Mouse (Mus musculus): Measurements from ENCODE around the gene Pard6b. TPM values are rescaled to one million over a fixed set of nuclear protein-coding genes. Genes with fewer than 3 reads are reported as not detected.

Gene Pard6b
- polyA plus RNA-seq, 1 experiment: 55.0 TPM

GRCm38 (mm10) chr2:168130046-168130445 lies 49.2 kb downstream of the Pard6b start:
- no peaks in the 10 kb centered on the region for H3K9me3 ChIP-seq (replicated peaks; ENCODE audit: control insufficient read depth, insufficient read depth, low read length, poor library complexity, severe bottlenecking)
- TF ChIP-seq POLR2A (IDR thresholded peaks at IDR 0.05; ENCODE audit: insufficient read depth, low read length) (no peak), EP300 (IDR thresholded peaks at IDR 0.05; ENCODE audit: insufficient read depth, low read depth, low read length) (no peak), CTCF (IDR thresholded peaks at IDR 0.05; ENCODE audit: low read depth, low read length) (no peak)
- no peak overlapping the region for H3K9ac ChIP-seq (ENCODE audit: low read depth, poor library complexity, severe bottlenecking)
- H3K36me3 ChIP-seq (ENCODE audit: control insufficient read depth, insufficient read depth, low read length, poor library complexity, severe bottlenecking): no peaks in the 10 kb centered on the region
- H3K4me1 ChIP-seq (ENCODE audit: control insufficient read depth, insufficient read depth, low read length): peaks cover 5% of the 10 kb centered on the region
- no peak overlapping the region for H3K27ac ChIP-seq (ENCODE audit: insufficient read depth, low read length)
- H3K27me3 ChIP-seq (ENCODE audit: control insufficient read depth, insufficient read depth, low read length, poor library complexity, severe bottlenecking): no peaks in the 10 kb centered on the region
- H3K4me3 ChIP-seq (ENCODE audit: low read depth, low read length): no peak overlapping the region

DNA sequence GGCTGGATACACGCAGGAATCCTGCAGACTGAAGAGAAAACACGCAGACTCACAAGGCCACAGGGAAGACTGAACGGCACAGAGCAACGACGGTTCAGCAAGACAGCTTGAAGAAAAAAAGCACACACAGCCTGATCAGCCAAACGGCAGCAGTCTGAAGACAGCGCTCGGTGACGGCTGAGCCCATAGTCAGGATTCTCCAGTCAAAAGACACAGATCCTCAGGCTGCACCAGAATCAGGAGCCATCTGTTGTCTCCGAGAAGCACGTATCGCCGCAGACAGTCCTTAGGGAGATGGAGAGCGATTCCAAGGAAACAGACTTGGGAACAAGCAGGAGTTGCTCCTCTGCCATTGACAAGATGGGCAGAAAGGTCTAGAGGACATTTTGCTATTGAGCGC lies 56.4 kb downstream of the Pard6b start:
- Histone ChIP-seq H3K27me3 (ENCODE audit: control insufficient read depth, insufficient read depth, low read length, poor library complexity, severe bottlenecking) (no peaks in the 10 kb centered on the region), H3K4me3 (ENCODE audit: low read depth, low read length) (peak overlapping the region; percentile 50), H3K36me3 (ENCODE audit: control insufficient read depth, insufficient read depth, low read length, poor library complexity, severe bottlenecking) (no peaks in the 10 kb centered on the region)

DNA sequence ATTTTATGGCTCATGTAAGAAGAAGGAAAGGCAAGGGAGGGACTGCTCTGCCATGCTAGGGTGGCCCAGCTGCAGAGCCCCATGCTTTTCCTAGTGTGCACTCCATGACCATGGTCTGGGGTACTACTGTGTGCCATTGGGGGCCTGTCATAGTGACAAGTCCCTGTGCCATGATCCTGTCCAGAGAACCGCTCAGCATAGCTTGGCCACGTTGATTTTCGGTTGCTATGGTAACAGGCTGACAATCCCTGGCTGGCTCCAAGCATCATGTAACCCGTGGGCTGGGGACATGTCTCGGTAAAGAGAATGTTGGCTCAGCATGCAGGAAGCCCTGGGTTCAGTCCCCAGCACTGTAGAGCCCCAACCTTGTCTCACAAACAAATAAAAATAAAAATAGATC lies 63.0 kb downstream of the Pard6b start:
- Histone ChIP-seq H3K4me3 (ENCODE audit: low read depth, low read length) (no peak overlapping the region), H3K9ac (ENCODE audit: low read depth, poor library complexity, severe bottlenecking) (no peak overlapping the region), H3K27ac (ENCODE audit: insufficient read depth, low read length) (no peak overlapping the region), H3K27me3 (ENCODE audit: control insufficient read depth, insufficient read depth, low read length, poor library complexity, severe bottlenecking) (no peaks in the 10 kb centered on the region), H3K9me3 (replicated peaks; ENCODE audit: control insufficient read depth, insufficient read depth, low read length, poor library complexity, severe bottlenecking) (no peaks in the 10 kb centered on the region), H3K4me1 (ENCODE audit: control insufficient read depth, insufficient read depth, low read length) (peaks cover 5% of the 10 kb centered on the region), H3K36me3 (ENCODE audit: control insufficient read depth, insufficient read depth, low read length, poor library complexity, severe bottlenecking) (no peaks in the 10 kb centered on the region)
- TF ChIP-seq CTCF (IDR thresholded peaks at IDR 0.05; ENCODE audit: low read depth, low read length): no peak
- TF ChIP-seq POLR2A (IDR thresholded peaks at IDR 0.05; ENCODE audit: insufficient read depth, low read length): no peak
- TF ChIP-seq EP300 (IDR thresholded peaks at IDR 0.05; ENCODE audit: insufficient read depth, low read depth, low read length): no peak

More for the DNA sequence above, 56.4 kb downstream of the Pard6b start:
- no peak overlapping the region for H3K9ac ChIP-seq (ENCODE audit: low read depth, poor library complexity, severe bottlenecking)
- no peaks in the 10 kb centered on the region for H3K9me3 ChIP-seq (replicated peaks; ENCODE audit: control insufficient read depth, insufficient read depth, low read length, poor library complexity, severe bottlenecking)
- TF ChIP-seq EP300 (IDR thresholded peaks at IDR 0.05; ENCODE audit: insufficient read depth, low read depth, low read length) (no peak), CTCF (IDR thresholded peaks at IDR 0.05; ENCODE audit: low read depth, low read length) (no peak), POLR2A (IDR thresholded peaks at IDR 0.05; ENCODE audit: insufficient read depth, low read length) (no peak)
- H3K27ac ChIP-seq (ENCODE audit: insufficient read depth, low read length): no peak overlapping the region
- peaks cover 1% of the 10 kb centered on the region for H3K4me1 ChIP-seq (ENCODE audit: control insufficient read depth, insufficient read depth, low read length)

DNA sequence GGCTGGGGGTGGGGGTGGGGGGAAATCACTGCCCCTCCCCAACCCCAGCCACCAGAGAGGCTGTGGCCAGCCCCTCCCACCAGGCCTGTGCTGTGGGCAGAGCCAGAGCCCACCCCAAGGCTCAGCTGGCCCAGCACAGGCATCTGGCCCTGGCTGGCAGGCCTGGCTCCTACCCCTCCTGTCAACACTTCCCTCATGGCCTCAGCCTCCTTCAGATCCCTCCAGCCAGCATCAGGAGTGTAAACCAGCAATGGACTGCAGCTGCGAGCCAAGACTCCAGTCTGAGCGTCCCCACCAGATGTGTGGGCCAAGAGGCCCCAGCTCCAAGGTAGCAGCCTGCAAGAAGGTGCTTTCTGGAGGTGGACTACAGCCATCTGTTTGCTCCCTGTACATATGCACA lies 64.6 kb downstream of the Pard6b start:
- Histone ChIP-seq H3K9ac (ENCODE audit: low read depth, poor library complexity, severe bottlenecking) (no peak overlapping the region), H3K9me3 (replicated peaks; ENCODE audit: control insufficient read depth, insufficient read depth, low read length, poor library complexity, severe bottlenecking) (no peaks in the 10 kb centered on the region), H3K36me3 (ENCODE audit: control insufficient read depth, insufficient read depth, low read length, poor library complexity, severe bottlenecking) (no peaks in the 10 kb centered on the region), H3K27ac (ENCODE audit: insufficient read depth, low read length) (no peak overlapping the region), H3K4me1 (ENCODE audit: control insufficient read depth, insufficient read depth, low read length) (peaks cover 12% of the 10 kb centered on the region), H3K27me3 (ENCODE audit: control insufficient read depth, insufficient read depth, low read length, poor library complexity, severe bottlenecking) (no peaks in the 10 kb centered on the region), H3K4me3 (ENCODE audit: low read depth, low read length) (no peak overlapping the region)
- TF ChIP-seq EP300 (IDR thresholded peaks at IDR 0.05; ENCODE audit: insufficient read depth, low read depth, low read length) (no peak), CTCF (IDR thresholded peaks at IDR 0.05; ENCODE audit: low read depth, low read length) (no peak), POLR2A (IDR thresholded peaks at IDR 0.05; ENCODE audit: insufficient read depth, low read length) (no peak)

DNA sequence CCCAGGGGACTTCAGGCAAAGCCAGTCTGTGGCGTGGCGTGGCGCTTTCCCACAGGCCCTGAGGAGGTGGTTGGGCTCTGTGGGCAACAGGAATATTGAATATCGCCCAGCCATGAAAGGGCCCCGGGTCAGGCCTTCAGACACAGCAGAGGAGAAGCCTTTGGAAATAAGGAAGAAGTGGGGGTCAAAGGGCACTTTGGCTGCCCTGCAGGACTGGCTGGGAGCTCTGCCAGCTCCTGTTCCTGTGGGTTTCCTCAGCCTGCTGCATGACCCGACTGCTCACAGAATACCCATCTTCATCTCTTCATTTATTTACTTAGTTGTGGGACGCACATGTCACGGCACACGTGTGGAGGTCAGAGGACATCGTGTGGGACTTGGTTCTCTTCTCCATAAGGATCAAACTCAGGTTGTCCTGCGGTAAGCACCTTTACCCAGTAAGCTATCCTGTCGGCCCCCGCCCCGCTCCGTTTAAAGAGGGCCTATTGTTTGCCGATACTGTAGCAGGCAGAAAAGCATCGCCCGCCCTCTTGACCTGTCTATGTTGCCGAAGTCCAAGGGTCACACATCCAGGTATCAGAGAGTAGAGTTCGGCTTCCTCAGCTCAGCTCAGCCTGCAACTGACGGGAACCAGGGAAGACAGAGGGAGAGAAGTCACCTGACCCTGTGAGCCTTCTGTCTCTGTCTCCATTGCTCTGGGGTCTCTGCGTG lies 67.1 kb downstream of the Pard6b start:
- no peaks in the 10 kb centered on the region for H3K36me3 ChIP-seq (ENCODE audit: control insufficient read depth, insufficient read depth, low read length, poor library complexity, severe bottlenecking)
- TF ChIP-seq CTCF (IDR thresholded peaks at IDR 0.05; ENCODE audit: low read depth, low read length): no peak
- TF ChIP-seq POLR2A (IDR thresholded peaks at IDR 0.05; ENCODE audit: insufficient read depth, low read length): no peak
- TF ChIP-seq EP300 (IDR thresholded peaks at IDR 0.05; ENCODE audit: insufficient read depth, low read depth, low read length): no peak
- H3K9me3 ChIP-seq (replicated peaks; ENCODE audit: control insufficient read depth, insufficient read depth, low read length, poor library complexity, severe bottlenecking): no peaks in the 10 kb centered on the region
- peaks cover 12% of the 10 kb centered on the region for H3K4me1 ChIP-seq (ENCODE audit: control insufficient read depth, insufficient read depth, low read length)
- H3K4me3 ChIP-seq (ENCODE audit: low read depth, low read length): peak overlapping the region; percentile 36
- no peaks in the 10 kb centered on the region for H3K27me3 ChIP-seq (ENCODE audit: control insufficient read depth, insufficient read depth, low read length, poor library complexity, severe bottlenecking)
- peak overlapping the region; percentile 17 for H3K9ac ChIP-seq (ENCODE audit: low read depth, poor library complexity, severe bottlenecking)
- H3K27ac ChIP-seq (ENCODE audit: insufficient read depth, low read length): no peak overlapping the region

- Histone ChIP-seq H3K27me3 (ENCODE audit: control insufficient read depth, insufficient read depth, low read length, poor library complexity, severe bottlenecking) (no peaks in the 10 kb centered on the region), H3K27ac (ENCODE audit: insufficient read depth, low read length) (no peak overlapping the region), H3K4me1 (ENCODE audit: control insufficient read depth, insufficient read depth, low read length) (peaks cover 15% of the 10 kb centered on the region), H3K4me3 (ENCODE audit: low read depth, low read length) (no peak overlapping the region), H3K9me3 (replicated peaks; ENCODE audit: control insufficient read depth, insufficient read depth, low read length, poor library complexity, severe bottlenecking) (no peaks in the 10 kb centered on the region), H3K9ac (ENCODE audit: low read depth, poor library complexity, severe bottlenecking) (no peak overlapping the region), H3K36me3 (ENCODE audit: control insufficient read depth, insufficient read depth, low read length, poor library complexity, severe bottlenecking) (no peaks in the 10 kb centered on the region)
- TF ChIP-seq CTCF (IDR thresholded peaks at IDR 0.05; ENCODE audit: low read depth, low read length) (no peak), POLR2A (IDR thresholded peaks at IDR 0.05; ENCODE audit: insufficient read depth, low read length) (no peak), EP300 (IDR thresholded peaks at IDR 0.05; ENCODE audit: insufficient read depth, low read depth, low read length) (no peak)
Observed at GRCm38 (mm10) chr2:168149241-168149640, 68.4 kb downstream of the Pard6b start.

Other genes with a start within 250 kb of the Pard6b start
- gene Ptpn1, start 148.9 kb upstream of the Pard6b start, polyA plus RNA-seq (2011; ENCODE audit: insufficient read depth, insufficient read length, low read depth, missing spikeins): 45.3 and 51.3 TPM in 2 replicates
- 1.8 and 2.4 TPM in 2 replicates for gene Ripor3, start 70.4 kb upstream of the Pard6b start, polyA plus RNA-seq (2011; ENCODE audit: insufficient read depth, insufficient read length, low read depth, missing spikeins)
- gene Adnp, start 126.1 kb downstream of the Pard6b start, polyA plus RNA-seq (2011; ENCODE audit: insufficient read depth, insufficient read length, low read depth, missing spikeins): 72.7 and 87.5 TPM in 2 replicates
- 58.3 and 67.8 TPM in 2 replicates for gene Gm20716, start 149.4 kb downstream of the Pard6b start, polyA plus RNA-seq (2011; ENCODE audit: insufficient read depth, insufficient read length, low read depth, missing spikeins)
- 54.7 and 64.7 TPM in 2 replicates for gene Dpm1, start 149.6 kb downstream of the Pard6b start, polyA plus RNA-seq (2011; ENCODE audit: insufficient read depth, insufficient read length, low read depth, missing spikeins)
- gene Mocs3, start 149.6 kb downstream of the Pard6b start, polyA plus RNA-seq (2011; ENCODE audit: insufficient read depth, insufficient read length, low read depth, missing spikeins): 3.2 and 3.4 TPM in 2 replicates
- 0.70 and 0.78 TPM in 2 replicates for gene Kcng1, start 200.7 kb downstream of the Pard6b start, polyA plus RNA-seq (2011; ENCODE audit: insufficient read depth, insufficient read length, low read depth, missing spikeins)